Mouse (Mus musculus): ENCODE data around the gene Whrn.

GRCm38 (mm10) chr4:63456547-63456946, 39.2 kb downstream of the Whrn start:
- TF ChIP-seq CTCF (IDR thresholded peaks at IDR 0.05; ENCODE audit: low read depth) (no peak), EP300 (optimal IDR thresholded peaks at IDR 0.05) (no peak)
